Mouse (Mus musculus) ES-E14 (cell line): ENCODE results near the gene Gm27029. TPM values are rescaled to one million over a fixed set of nuclear protein-coding genes. Genes with fewer than 3 reads are reported as not detected.

Experiments used
- DNase-seq: peaks from one replicate; pipeline ENCODE4 v3.0.0-alpha.2; 2013; ENCODE audit warnings: low read depth, low spot score
- H3K27ac ChIP-seq: 2 replicates; pipeline ENCODE4 v1.5.1; 2012; ENCODE audit warnings: low read depth, mild to moderate bottlenecking, low read length, moderate library complexity, mixed read lengths; ENCODE audit not compliant: poor library complexity, insufficient read depth, severe bottlenecking
- H3K36me3 ChIP-seq: 2 replicates; pipeline ENCODE4 v1.6.1; 2012; ENCODE audit warnings: mild to moderate bottlenecking, low read length, moderate library complexity, mixed read lengths; ENCODE audit not compliant: control insufficient read depth, poor library complexity, insufficient read depth, severe bottlenecking
- H3K4me1 ChIP-seq, 2 experiments: fragments of 150-350 bp in 1 of 2; sonication (generic) in 1 of 2; 2 replicates each; pipeline ENCODE4 v1.6.1; 2012; ENCODE audit warnings: low read length in 2 of 2, mild to moderate bottlenecking in 1 of 2, mixed read lengths in 1 of 2; ENCODE audit not compliant: control insufficient read depth in 2 of 2, insufficient read depth in 2 of 2, poor library complexity in 1 of 2
- H3K4me3 ChIP-seq, 2 experiments: fragments of 150-350 bp in 1 of 2; sonication (generic) in 1 of 2; 2 replicates each; pipeline ENCODE4 v1.5.1; 2012; ENCODE audit warnings: low read length in 2 of 2, low read depth in 1 of 2, mild to moderate bottlenecking in 1 of 2, mixed read lengths in 1 of 2; ENCODE audit not compliant: insufficient read depth in 1 of 2, poor library complexity in 1 of 2, severe bottlenecking in 1 of 2
- H3K9ac ChIP-seq: 2 replicates; pipeline ENCODE4 v1.6.1; 2012; ENCODE audit warnings: low read depth, mild to moderate bottlenecking, low read length, mixed read lengths; ENCODE audit not compliant: poor library complexity, insufficient read depth, severe bottlenecking
- H3K9me3 ChIP-seq: fragments of 150-350 bp; sonication (generic); 2 replicates; pipeline ENCODE4 v1.6.1; 2012; ENCODE audit warnings: low read depth, mild to moderate bottlenecking, low read length; ENCODE audit not compliant: control insufficient read depth, insufficient read depth
- CHD2 ChIP-seq: IDR thresholded peaks from 2 replicates; pipeline ENCODE4 v1.6.1; 2014; ENCODE audit warnings: mild to moderate bottlenecking, low read depth, low read length, inconsistent platforms
- HCFC1 ChIP-seq: IDR thresholded peaks from 2 replicates; pipeline ENCODE4 v1.6.1; 2012; ENCODE audit warnings: low read length, inconsistent platforms, borderline replicate concordance; ENCODE audit not compliant: insufficient read depth
- MAFK ChIP-seq: IDR thresholded peaks from 2 replicates; pipeline ENCODE4 v1.6.1; 2014; ENCODE audit warnings: mild to moderate bottlenecking, low read depth, low read length, inconsistent platforms; ENCODE audit not compliant: insufficient read depth
- ZC3H11A ChIP-seq: IDR thresholded peaks from 2 replicates; pipeline ENCODE4 v1.6.1; 2012; ENCODE audit warnings: low read depth, mild to moderate bottlenecking, inconsistent platforms, low read length, borderline replicate concordance
- ZNF384 ChIP-seq: IDR thresholded peaks from 2 replicates; pipeline ENCODE4 v1.6.1; 2012; ENCODE audit warnings: low read depth, low read length, inconsistent platforms
- in situ Hi-C, 2 experiments: fragments of 600-800 bp; cut with MboI; formaldehyde crosslinking; loops; one replicate each; pipeline ENCODE4 v1.15.1; 2025; ENCODE audit warnings: low sequenced_read_pairs in 2 of 2, inconsistent platforms in 1 of 2; ENCODE audit not compliant: unreplicated experiment in 2 of 2
- total RNA-seq: library from RNA; depleted of rRNA; stranded (reverse); fragments of 300-350 nt; gene quantifications from 2 replicates; pipeline ENCODE4 v1.2.3, GENCODE M21; 2012

The Gm27029 gene
- total RNA-seq, 1 experiment: 5.4 TPM

DNA sequence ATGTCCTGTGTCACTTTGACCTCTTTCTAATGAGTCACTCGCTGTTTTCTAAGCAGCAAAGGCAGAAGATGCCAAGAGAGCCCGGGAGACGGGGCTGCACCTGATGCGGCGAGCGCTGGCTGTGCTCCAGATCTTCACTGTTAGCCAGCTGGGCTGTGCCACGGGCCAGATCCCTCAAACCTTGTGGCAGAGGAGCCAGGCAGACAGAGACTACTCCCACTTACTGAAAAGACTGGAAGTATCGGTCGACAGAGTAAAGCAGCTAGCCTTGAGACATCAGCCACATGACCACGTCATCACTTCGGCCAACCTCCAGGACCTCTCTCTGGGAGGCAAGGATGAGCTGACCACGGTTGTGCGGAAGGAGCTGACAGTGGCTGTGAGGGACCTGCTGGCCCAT lies 8.8 kb upstream of the Gm27029 start:
- in situ Hi-C loops: no loop called here
- no peak overlapping the region for H3K27ac ChIP-seq

DNA sequence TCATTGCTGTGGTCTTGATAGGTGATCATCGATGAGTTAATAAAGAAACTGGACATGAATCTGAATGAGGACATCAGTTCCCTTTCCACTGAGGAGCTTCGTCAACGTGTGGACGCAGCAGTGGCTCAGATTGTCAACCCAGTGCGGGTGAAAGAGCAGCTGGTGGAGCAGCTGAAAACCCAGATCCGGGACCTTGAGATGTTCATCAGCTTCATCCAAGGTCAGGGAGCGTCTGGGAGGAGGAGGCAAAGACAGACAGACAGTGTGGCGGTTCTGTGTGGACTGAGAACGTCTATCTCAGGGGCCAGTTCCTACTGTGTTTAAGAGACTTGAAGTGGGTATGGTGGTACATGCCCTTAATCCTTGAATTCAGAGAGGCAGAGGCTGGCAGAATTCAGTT lies 6.7 kb upstream of the Gm27029 start:
- Histone ChIP-seq H3K4me3 (no peak overlapping the region), H3K27ac (no peak overlapping the region), H3K9me3 (no peaks in the 10 kb centered on the region), H3K4me1 (peaks cover 7 to 8% of the 10 kb centered on the region in 2 experiments; a peak in 3 of 4 replicates), H3K36me3 (peaks cover 18% of the 10 kb centered on the region), H3K9ac (no peak overlapping the region)
- no peak for TF ChIP-seq HCFC1
- no peak for TF ChIP-seq ZC3H11A
- no peak for TF ChIP-seq MAFK
- TF ChIP-seq ZNF384: no peak
- no peak for TF ChIP-seq CHD2
- DNase-seq: no peak
- in situ Hi-C loops: no loop called here

More for the DNA sequence above, 8.8 kb upstream of the Gm27029 start:
- H3K4me1 ChIP-seq: peaks cover 7 to 13% of the 10 kb centered on the region in 2 experiments
- no peak for TF ChIP-seq ZNF384
- TF ChIP-seq ZC3H11A: no peak
- no peak for TF ChIP-seq CHD2
- TF ChIP-seq HCFC1: no peak
- no peak for TF ChIP-seq MAFK
- no peak for DNase-seq
- no peak overlapping the region for H3K9ac ChIP-seq
- H3K36me3 ChIP-seq: peaks cover 18% of the 10 kb centered on the region
- no peaks in the 10 kb centered on the region for H3K9me3 ChIP-seq
- no peak overlapping the region for H3K4me3 ChIP-seq

DNA sequence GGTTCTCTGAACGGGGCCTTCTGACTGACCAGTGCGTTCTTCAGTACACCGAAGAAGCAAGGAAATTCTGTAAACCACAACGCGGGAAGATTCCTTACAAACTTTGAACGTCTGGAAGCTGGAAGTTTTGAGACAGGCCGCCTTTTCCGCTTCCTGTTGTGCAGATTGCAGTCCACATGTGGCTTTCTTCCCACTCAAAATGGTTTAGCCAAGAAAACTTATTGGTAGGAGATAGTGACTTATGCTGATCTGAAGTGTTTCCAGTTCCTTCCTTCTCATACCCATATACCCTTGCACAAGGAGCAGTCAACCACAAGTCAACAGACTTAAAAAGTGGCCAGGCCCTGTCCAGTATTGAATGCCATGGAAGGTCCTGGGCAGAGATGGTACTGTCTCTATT lies 1.6 kb upstream of the Gm27029 start:
- no peaks in the 10 kb centered on the region for H3K9me3 ChIP-seq
- H3K27ac ChIP-seq: no peak overlapping the region
- DNase-seq: no peak
- in situ Hi-C loops: no loop called here
- TF ChIP-seq MAFK: no peak
- TF ChIP-seq HCFC1: no peak
- TF ChIP-seq CHD2: no peak
- no peak for TF ChIP-seq ZNF384
- TF ChIP-seq ZC3H11A: no peak
- peaks cover 3% of the 10 kb centered on the region; the same call in 1 of the 2 replicates for H3K36me3 ChIP-seq
- peak overlapping the region in 1 of 2 experiments; percentile 89; a peak in 1 of 4 replicates for H3K4me3 ChIP-seq
- H3K4me1 ChIP-seq: peaks cover 2 to 4% of the 10 kb centered on the region in 2 experiments; a peak in 1 of 4 replicates
- no peak overlapping the region for H3K9ac ChIP-seq

DNA sequence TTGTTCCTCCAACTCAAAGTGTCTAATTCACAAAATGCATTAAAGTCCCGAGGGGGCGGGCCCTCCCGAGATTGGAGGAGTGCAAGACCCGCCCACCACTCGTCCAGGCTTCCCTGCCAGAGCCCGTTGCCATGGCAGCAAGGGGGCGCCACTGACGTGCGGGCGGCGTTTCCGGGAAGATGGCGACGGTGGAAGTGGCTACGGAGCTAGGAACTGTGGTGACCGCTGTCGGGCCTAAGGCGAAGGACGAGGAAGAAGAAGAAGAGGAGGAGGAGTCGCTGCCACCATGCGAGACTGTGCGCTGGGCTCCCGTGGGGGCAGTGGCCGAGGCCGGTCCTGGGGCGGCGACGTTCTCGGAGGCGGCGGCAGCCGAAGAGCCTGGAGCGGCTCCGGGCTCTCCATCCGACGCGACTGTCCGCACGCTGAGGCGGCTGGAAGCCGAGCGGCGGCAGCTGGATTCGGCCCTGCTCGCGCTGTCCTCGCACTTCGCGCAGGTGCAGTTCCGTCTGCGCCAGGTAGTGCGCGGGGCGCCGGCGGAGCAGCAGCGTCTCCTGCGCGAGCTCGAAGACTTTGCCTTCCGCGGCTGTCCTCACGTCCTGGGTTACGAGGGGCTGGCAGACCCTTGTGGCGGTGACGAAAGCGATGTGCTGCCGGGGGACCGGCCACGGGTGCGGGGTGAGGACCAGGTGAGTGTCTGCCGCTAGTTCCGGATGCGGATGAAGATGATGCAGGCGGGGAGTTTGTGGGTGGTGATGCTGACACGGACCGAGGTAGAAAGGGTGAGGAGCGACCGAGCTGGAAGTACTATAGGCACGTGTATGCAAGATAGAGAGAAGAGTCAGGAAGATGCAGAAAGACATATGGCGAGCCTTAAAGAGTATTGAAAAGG lies 573 bp upstream of the Gm27029 start, which contains the start of the genes Rundc1 and Ptges3l:
Gene Rundc1 (plus strand): TSS at position 161 of the 889 bp plus-strand sequence.
Gene Ptges3l (minus strand): TSS at position 409 of the 889 bp plus-strand sequence.
- peak; percentile 96 for DNase-seq
- in situ Hi-C loops: no loop called here
- H3K4me3 ChIP-seq: peak within 1 kb of the TSS; percentile 80 to 89
- H3K9ac ChIP-seq: peak within 1 kb of the TSS; percentile 80
- peaks cover 1 to 3% of the 10 kb centered on the region in 2 experiments; a peak in 1 of 4 replicates for H3K4me1 ChIP-seq
- 0 out of 2 replicates have a peak, but pooled peaks cover 2% of the 10 kb centered on the region for H3K36me3 ChIP-seq
- H3K27ac ChIP-seq: peak within 1 kb of the TSS; percentile 32
- no peaks in the 10 kb centered on the region for H3K9me3 ChIP-seq
- TF ChIP-seq HCFC1 (peak; percentile 70; the same call in 1 of the 2 replicates), ZC3H11A (no peak)

DNA sequence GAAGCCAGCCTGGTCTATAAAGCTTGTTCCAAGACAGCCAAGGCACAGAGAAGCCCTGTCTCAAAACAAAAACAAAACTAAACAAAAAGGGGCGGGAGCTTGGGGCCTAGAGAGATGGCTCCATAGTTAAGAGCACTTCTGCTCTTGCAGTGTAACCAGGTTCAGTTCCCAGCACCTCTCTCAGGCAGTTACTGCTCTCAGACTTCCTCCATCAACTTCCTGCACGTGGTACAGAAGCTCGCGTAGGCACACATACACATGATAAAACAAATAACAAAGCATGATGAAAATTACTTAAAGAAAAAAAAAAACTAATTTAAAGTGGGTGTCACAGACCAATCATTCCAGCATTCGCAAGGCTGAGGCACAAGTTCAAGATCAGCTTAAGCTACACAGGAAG lies 4.4 kb downstream of the Gm27029 start:
- no peaks in the 10 kb centered on the region for H3K9me3 ChIP-seq
- H3K4me1 ChIP-seq: peaks cover 4 to 15% of the 10 kb centered on the region in 2 experiments; a peak in 2 of 4 replicates
- no peak overlapping the region for H3K27ac ChIP-seq
- H3K9ac ChIP-seq: no peak overlapping the region
- H3K4me3 ChIP-seq: no peak overlapping the region
- in situ Hi-C loops: no loop called here
- no peak for DNase-seq
- TF ChIP-seq CHD2 (no peak), HCFC1 (no peak), ZC3H11A (no peak), MAFK (no peak), ZNF384 (no peak)
- H3K36me3 ChIP-seq: no peaks in the 10 kb centered on the region
